Mouse (Mus musculus) gonadal fat pad, adult 2 months (tissue): ENCODE measurements at regions not wholly inside any gene's neighbourhood (a gene's known extent, or its start where the extent isn't known, plus 50 kb on each side); places are given as distances from the start of the nearest gene placed in this dataset.

Experiments
- DNase-seq: peaks from one replicate; pipeline ENCODE4 v3.0.0-alpha.2; 2012; ENCODE audit warnings: low read depth

DNA sequence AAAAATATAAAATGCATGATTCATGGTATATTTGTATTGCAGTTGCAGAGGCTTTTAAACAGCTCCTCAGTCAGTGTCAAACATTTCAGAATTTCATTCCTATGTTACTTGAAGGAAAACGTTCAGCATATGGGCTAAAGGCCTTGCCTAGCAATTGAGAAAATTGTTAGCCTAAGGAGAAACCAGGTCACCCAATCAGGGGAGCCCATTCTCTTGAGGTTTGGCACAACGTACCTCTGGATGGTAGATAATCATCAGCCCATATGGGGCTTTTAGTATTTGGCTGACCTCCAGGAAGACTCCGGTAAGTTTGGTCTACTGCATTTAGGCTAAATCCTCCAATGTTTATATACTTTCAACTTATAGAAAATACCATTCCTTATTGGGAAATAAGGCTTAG is 168.7 kb upstream of the Pdcd1 start:
- DNase-seq = no peak

GRCm38 (mm10) chr1:94217407-94217806 is 165.1 kb upstream of the Pdcd1 start:
- DNase-seq = no peak

DNA sequence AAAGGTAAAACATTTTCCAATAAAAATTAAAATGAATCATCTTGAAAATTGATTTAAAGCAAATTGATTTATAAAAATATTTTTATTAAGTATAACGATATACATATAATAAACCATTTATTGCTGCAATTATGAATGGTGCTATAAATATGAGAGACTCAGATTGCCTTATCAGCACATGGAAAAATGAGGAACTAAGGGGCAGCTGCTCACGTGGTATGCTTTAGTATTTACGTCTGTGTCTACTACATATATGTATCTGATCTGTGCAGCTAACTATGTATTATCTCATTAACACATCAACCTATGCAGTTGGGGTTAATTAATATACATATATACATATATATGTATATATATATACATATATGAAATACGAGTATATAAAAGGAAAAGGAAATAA is 156.6 kb upstream of the Pdcd1 start:
- no peak for DNase-seq

DNA sequence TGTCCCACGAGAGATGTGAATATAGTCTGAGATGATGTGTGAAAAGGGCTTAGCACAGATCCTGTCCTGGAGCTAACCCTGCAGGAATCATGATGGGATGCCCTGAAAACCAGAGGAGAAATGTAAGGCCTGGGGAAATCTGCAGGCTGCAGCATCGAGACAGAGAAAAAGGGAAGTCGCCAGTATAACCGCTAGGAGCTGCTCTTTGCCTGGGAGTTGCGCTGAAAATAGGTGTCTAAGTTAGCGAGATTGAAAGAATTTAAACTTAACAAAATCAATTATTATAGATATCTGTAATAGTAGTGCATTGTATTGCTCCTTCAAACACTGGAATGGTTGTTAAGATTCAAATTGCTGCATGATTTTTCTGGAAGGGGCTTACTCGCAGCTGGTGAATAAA is 155.5 kb upstream of the Pdcd1 start:
- DNase-seq = no peak

DNA sequence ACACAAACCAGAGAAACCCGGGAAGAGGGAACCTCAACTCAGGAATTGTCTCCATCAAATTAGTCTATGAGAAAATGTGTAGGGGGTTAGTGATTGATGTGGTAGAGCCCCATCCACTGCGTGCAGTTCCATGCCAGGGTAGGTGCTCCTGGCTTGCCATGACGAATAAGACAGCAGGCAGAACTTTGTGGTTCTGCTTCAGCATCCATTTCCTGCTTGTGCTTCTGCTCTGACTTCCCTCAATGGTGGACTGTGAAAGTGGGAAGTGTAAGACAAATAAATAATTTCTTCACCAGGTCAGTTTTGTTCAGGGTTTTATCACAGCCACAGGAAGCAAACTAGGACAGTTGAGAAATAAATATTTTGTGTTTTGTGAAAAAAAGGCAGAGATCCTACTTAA is 150.9 kb upstream of the Pdcd1 start:
- DNase-seq = no peak

DNA sequence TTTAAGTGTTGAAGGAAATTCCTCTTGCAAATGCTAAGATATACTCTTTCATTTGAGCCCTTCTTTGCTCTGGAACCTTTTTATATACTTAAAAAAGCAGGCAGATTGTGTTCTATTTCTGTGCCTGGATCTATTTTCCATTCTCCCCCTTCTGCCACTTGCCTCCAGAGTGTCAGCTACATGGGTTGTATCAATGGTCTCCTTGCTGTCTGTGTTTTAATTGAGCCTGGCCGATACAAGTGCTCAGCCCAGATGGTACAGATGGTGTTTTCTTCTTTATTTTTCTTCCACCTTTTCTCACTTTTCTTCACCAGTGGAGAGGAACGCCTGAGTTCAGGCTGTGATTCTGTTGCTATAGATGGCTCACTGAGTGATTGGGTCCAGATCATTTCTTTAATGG is 131.5 kb upstream of the Pdcd1 start:
- no peak for DNase-seq

DNA sequence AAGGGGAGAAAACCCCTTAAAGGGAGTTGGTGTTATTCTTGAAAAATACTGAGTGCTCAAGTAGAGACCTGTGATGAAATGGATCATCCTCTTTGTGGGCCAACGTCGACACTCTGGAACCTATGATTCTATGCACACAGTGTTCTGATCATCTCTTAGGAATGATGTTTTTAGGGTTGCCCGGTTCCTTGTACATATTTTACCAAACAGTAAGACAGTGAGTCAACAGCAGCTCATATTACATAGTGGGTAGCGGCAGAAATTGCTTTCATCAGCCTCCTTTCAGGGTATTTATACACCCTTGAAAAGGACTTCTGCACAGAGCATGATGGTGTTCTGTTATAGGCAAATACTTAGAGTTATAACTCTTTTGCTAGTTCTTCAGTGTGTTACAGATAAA is 97.6 kb upstream of the Pdcd1 start:
- DNase-seq = no peak

GRCm38 (mm10) chr1:94147015-94147414 is 94.7 kb upstream of the Pdcd1 start:
- DNase-seq = no peak

- no peak for DNase-seq
Observed at GRCm38 (mm10) chr1:94140518-94140917, 88.2 kb upstream of the Pdcd1 start.

DNA sequence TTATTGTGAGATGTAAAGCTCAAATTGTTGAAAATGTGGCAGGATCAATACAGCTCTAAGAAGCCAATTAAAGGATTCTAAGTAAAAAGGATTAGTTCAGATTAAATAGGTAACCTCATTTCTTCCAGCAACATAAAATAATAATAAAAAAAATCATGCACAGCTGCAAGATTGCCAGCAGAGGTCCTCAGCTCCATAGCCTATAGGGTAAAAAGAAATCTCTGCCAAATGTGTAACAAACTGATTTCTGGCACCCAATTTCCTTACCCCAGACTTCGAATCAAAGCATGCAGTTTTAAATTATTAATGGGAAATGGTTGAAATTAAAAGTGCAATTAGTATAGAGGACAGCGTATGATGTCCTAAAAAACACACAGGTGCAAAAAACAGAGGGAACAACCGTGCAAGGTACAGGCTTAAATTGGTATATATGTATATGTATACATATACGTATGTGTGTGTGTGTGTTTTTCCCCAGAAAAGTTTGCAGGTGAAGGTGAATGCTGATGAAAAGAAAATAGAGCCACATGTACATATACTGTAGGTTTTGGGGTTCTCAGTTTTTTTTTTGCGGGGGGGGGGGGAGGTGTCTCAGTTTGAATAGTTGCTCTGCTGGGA is 87.2 kb upstream of the Pdcd1 start:
- no peak for DNase-seq

DNA sequence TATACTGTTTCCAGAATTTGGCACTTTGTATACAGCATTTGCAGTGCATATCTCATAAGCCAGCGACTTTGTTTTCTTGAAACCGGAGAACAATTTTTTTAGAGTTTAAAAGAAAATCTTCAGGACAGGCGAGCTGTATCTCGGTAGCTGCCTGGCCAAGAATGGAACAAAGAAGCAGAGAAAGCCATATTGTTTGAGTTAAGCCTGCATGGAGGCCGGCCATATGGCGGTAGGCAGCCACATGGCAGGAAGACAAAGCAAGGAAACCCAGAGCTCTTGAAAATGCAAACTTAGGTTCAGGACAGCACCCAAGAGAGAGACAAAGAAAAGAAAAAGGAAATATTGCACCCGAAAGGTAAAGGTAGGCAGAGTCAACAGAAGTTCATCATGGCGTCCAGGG is 84.4 kb upstream of the Pdcd1 start:
- no peak for DNase-seq
